Mouse (Mus musculus) lung, adult 2 months (tissue): ENCODE data around the gene Nudt22.

Experiments
- CTCF ChIP-seq: fragments of 200-500 bp; IDR thresholded peaks from 2 replicates; pipeline ENCODE4 v1.5.1; 2011; ENCODE audit warnings: mild to moderate bottlenecking, low read length, control low read depth; ENCODE audit not compliant: insufficient read depth
- POLR2A ChIP-seq: fragments of 200-500 bp; IDR thresholded peaks from 2 replicates; pipeline ENCODE4 v1.6.1; 2011; ENCODE audit warnings: low read depth, mild to moderate bottlenecking, control low read depth, low read length, borderline replicate concordance; ENCODE audit errors: extremely low read depth

DNA sequence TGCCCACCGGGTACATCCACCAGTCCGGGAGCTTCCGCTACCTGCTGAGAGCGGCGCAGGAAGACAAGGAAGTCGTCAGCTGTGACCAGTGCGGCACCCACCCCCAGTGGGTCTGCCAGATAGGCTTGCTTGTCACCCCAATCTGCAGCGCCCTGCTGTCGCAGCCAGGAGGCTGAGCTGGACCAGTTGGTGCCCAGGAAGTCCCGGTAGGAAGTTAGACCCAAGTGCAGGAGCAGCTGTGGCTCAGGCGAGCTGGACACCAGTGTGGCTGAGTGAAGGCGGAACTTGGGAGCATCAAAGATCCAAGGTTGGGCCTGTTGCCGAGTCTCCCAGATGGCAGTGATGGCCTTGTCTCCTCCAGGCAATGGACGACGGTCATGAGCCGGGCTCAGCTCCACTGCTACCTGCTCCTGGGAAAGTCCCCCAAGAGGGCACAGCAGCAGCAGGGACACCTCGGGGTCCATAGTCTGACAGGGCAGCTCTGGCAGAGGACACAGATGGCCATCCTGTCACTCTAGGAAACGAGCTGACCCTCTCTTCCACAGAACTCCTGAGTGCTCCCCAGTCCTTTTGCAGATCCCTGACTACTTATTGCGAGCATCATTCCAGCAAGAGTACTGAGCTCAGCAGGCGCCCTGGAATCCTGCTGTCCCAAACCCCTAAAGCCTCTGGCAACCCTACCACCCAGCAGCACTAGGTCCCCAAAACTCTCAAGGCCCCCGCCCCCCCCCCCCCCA lies 494 bp downstream of the Nudt22 start:
- TF ChIP-seq CTCF (no peak), POLR2A (no peak)
